Mouse (Mus musculus): ENCODE data around the gene Gm43638. TPM values are rescaled to one million over a fixed set of nuclear protein-coding genes. Genes with fewer than 3 reads are reported as not detected.
"Not testable (repeated sequence)": the region's sequence is repeated elsewhere in the genome, so short reads cannot be mapped to it uniquely, and the experiment has no call there.

Gm43638 gene
- polyA plus RNA-seq, 1 experiment from 2014 or later: not detected

DNA sequence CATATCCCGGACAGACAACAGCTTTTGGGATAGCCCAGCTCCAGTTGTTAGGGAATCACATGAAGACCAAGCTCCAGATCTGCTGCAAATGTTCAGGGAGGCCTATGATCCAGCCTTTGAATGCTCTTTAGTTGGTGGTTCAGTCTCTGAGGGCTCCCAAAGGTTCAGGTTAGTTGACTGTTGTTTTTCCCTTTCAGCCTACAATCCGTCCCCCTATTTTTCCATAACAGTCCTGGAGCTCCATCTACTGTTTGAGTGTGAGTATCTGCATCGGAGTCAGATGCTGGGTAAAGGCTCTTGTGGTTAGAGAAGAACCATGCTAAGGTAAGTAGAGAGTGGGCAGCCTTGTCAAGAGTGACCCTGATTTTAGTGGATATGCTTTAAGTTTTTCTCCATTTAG is 50.3 kb downstream of the Gm43638 start:
- WGBS (ENCODE audit: missing documents): 41% methylated on average over 3 of the region's 3 CpGs
- no peak overlapping the region for H3K27ac ChIP-seq
- H3K79me2 ChIP-seq (ENCODE audit: inconsistent target): no peaks in the 10 kb centered on the region
- no peaks in the 10 kb centered on the region for H3K36me3 ChIP-seq (ENCODE audit: inconsistent target)
- H3K4me3 ChIP-seq (ENCODE audit: inconsistent target): no peak overlapping the region

DNA sequence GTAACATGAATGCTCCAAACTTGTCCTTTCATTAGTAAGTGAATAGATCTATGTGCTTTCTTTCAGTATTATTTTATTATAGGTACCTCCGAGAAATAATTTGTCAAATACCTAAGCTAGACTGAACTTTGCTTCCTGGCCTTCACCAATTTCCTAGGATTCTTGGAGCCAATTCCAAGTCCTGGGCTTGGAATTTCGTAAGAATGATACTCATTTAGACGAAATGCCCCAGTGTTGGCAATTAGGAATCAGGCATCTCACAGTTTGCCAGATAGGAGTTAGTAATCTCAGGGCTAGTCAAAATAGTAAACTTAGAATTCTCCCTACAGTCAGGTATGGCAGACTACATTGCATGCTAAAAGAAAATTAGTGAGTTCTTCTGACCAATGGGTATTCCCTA is 60.9 kb downstream of the Gm43638 start:
- WGBS (ENCODE audit: missing documents): 67% methylated on average over 3 of the region's 3 CpGs
- no peak overlapping the region for H3K27ac ChIP-seq
- H3K36me3 ChIP-seq (ENCODE audit: inconsistent target): no peaks in the 10 kb centered on the region
- no peak overlapping the region for H3K4me3 ChIP-seq (ENCODE audit: inconsistent target)
- no peaks in the 10 kb centered on the region for H3K79me2 ChIP-seq (ENCODE audit: inconsistent target)

DNA sequence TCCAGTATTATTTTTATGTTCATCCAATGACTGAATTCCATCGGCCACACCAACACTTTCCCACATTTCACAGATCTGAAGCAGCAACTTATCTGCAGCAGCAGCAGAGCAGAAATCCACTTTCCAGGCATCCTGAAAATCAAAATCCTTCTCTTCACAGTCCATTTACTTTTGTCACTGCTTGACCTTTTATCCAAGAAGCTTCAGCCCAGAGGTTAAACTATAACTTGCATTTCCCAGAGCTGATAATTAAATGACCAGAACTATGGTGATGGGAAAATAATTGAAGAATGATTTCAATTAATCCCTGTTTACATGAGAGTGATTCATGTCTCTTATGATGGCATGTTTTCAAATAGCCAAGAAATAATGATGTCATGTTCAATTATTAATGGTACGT is 62.6 kb downstream of the Gm43638 start, which contains the start of gene Ugt2b38:
Ugt2b38 (minus strand) TSS at position 163 of the 400 bp plus-strand sequence.
- WGBS (ENCODE audit: missing documents): 90% methylated on average over 1 of the region's 2 CpGs
- H3K27ac ChIP-seq; H3K36me3 ChIP-seq (ENCODE audit: inconsistent target); H3K79me2 ChIP-seq (ENCODE audit: inconsistent target); H3K4me3 ChIP-seq (ENCODE audit: inconsistent target): not testable (repeated sequence)

Other genes with a start within 250 kb of the Gm43638 start
- gene Ugt2b37, start 232.0 kb downstream of the Gm43638 start, polyA plus RNA-seq (2018): not detected in 3 replicates
- gene Ugt2a3, start 149.6 kb downstream of the Gm43638 start, polyA plus RNA-seq (2018): not detected in 3 replicates
- not detected in 3 replicates for gene Ugt2b38, start 62.6 kb downstream of the Gm43638 start, polyA plus RNA-seq (2018)
- gene Ugt2a2, start 4.5 kb downstream of the Gm43638 start, polyA plus RNA-seq (2018): not detected in 3 replicates
- gene Ugt2a1, start 4.1 kb upstream of the Gm43638 start, polyA plus RNA-seq (2018): not detected in 3 replicates
- gene Sult1b1, start 51.4 kb upstream of the Gm43638 start, polyA plus RNA-seq (2018): not detected in 3 replicates
- not detected in 3 replicates for gene Sult1d1, start 82.2 kb upstream of the Gm43638 start, polyA plus RNA-seq (2018)
- not detected in 3 replicates for gene Sult1e1, start 104.8 kb upstream of the Gm43638 start, polyA plus RNA-seq (2018)
- not detected in 3 replicates for gene Csn1s1, start 179.4 kb upstream of the Gm43638 start, polyA plus RNA-seq (2018)
- not detected in 3 replicates for gene Csn2, start 212.8 kb upstream of the Gm43638 start, polyA plus RNA-seq (2018)